Mouse (Mus musculus) fibroblast of lung, adult 2 months (primary cell): ENCODE results near the gene Ercc1.

Source experiments
- DNase-seq: peaks from one replicate; pipeline ENCODE4 v3.0.0-alpha.2; 2011; ENCODE audit warnings: low read depth

The Ercc1 gene

DNA sequence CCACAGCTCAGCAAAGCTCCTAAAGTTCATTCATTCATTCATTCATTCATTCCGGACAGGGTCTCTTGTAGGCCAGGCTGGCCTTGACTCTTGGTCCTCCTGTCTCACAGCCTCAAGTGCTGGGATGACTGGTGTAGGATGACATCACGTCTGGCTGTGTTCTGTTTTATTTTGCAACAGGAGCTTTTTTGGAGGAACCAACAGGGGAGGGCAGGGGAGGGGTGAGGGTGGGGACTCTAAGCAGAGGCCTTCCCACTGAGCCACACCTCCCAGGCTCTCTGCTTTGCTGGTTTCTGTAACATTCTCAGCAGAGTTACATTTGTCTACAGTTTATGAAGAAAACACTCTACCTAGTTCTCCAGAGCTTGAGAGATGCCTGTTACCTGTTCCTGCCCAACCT lies 6.5 kb upstream of the Ercc1 start:
- no peak for DNase-seq

DNA sequence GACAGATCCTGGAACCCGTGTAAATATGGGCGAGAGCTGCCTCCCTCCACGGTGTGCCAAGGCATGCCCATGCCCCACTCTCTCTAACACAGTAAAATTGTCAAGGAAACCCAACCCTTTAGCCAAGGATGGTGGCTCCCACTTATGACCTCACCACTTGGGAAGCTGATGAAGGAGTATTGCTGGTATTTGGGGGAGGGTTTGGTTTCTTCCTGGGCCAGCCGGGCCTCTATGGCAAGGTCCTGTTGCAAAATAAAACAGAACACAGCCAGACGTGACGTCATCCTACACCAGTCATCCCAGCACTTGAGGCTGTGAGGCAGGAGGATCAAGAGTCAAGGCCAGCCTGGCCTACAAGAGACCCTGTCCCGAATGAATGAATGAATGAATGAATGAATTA lies 6.0 kb upstream of the Ercc1 start:
- peak; percentile 63 for DNase-seq

DNA sequence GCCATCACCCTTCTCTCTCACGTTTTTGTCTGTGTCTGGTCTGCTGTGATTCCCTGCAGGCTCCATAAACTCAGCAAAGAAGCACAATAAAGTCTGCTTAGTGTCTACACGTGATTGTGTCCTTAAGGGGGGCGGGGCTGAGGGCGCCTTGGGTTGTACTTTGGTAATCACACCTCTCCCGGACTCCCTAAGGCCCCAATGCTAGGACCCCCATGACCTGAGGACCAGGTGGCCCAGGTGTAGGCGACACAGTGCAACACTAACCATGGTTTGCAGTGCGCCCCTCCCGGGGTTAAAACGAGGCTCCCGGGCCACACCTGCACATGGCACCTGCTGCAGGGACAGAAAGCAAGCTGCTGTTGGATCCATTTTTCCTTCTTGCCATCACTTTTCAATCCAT lies 3.3 kb upstream of the Ercc1 start:
- DNase-seq = no peak

DNA sequence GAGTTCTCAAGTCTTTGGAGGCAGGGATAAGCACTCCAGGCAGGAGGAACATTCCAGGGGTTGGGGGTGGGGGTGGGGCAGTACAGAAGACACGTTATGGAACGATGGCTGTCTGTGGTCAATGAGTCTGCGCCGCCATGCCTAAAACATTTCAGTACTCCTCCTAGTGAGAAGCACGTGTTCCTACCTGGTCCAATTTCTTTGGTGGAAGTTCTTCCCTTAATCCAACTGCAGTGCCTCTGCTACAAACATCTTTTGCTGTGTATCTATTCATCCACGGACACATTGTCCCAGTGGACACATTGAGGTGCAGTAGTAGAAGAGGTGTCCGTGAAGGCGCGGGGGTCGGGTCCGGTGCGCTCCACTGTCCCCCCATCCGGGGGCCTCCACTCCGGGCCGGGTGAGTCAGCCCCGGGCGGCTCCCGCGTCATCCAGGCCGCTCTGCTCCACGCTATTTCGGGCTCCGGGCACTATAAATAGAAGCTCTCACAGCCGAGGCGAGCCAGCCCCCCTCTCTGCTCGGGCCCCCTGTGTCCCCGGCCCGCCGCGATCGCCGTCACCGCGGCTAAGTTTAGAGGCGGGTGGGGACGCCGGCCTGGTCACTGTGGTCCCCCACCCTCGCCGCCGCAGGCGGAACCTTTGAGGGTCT lies 2.7 kb upstream of the Ercc1 start:
- no peak for DNase-seq

DNA sequence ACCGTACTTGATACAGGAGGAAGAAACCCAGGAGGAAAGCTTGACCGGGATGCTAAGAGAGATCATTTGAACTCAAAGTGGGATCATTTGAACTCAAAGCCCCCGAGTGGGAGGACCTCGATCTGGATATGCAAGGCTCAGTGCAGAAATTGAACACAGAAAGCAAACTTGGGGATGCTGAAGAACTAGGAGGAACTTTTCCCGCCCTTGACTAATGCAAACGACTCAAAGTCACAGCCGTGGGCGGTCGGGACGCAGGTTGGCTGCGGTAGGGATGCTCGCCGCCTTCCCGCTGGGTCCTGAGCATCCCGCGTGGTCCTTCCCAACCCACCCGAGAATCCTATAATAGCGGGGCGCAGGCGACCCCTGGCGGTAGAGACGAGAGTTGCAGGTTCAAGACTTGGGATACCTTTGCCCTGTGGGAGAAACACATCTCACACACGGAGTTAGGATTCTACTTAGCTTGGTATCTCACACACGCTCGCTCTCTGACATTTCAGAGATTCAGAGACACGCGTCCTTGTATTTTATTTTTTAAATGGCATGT lies 2.0 kb upstream of the Ercc1 start:
- no peak for DNase-seq

DNA sequence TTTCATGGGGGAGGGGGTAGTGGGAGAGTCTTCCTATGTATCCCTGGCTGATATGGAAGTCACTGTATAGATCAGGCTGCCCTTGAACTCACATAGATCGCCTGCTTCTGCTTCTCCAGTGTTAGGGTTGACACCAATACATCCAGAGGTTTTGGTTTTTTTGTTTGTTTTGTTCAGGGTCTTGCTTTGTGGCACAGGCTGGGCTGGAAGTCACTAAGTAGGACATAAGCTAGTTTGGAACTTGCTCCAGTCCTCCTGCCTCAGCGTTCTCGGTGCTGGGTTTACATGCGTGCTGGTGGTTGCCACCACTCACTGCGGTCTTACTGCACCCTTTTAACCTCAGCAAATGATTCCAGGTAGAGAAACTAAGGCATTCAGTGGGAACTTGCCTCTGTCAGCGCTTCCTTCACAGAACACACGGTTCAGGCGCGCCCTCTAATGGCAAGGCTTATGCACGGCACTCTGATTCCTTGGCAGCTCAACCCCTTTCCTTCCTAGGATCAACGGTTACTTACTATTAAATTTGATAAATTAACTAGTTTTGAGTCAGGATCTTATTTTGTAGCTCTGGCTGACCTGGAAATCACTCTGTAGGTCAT lies 1.3 kb upstream of the Ercc1 start:
- DNase-seq = no peak

DNA sequence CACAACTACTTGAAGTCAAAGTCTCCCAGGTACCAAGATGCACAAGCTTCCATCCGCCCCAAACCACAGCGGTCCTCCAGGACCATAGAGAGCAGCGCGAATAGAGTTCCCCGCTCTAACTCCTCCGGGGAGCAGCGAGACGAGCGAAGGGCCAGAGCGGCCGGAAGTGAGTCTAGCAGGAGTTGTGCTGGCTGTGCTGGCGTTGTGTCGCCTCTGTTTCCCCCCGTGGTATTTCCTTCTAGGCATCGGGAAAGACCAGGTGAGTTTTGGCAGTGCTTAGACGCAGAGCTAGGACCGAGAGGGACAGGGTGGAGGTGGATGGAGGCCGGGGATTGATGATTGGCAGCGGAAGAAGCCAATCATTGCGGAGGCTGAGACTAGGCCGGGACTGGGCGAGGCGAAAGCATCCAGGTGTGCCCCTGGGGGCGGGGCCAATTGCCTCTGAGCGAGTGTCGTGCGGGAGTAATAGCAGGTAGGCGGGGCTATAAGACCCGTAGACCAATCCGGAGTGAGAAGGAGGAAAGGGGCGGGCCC lies 427 bp downstream of the Ercc1 start:
- peak; percentile 87 for DNase-seq

DNA sequence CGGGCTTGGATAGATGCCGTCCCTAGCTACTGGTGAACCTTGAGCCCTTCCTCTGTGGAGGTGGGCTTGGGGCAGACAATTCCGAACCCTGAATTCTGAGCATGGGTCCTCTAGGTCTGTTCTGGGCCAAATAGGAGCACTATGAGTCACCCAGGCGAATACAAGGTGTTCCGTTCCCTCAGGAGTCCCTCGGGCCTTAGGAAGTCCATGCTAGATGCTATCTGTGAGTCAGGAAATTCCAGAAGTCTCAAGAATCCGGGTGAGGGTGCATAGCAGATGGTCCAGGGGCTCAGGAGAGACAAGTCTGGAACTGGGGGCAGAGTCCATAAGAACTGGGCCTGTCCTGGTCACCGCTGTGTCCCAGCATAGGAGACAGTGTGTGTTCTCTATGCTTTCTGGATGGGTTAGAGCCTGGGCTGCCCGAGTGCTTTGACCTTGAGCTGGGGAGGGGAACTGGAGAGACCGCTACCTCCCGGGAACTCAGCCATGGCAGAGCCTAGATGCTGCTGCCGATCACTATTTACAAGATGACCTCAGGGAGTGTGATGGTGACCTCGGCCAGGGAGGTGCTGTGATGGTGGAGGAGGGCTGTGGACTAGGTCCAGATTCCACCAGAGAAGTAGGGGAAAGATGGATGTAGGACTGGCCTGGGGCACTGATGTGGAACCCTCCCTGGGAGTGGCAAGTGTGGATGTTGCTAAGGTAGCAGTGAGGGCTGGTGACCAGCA lies 4.8 kb downstream of the Ercc1 start:
- no peak for DNase-seq

DNA sequence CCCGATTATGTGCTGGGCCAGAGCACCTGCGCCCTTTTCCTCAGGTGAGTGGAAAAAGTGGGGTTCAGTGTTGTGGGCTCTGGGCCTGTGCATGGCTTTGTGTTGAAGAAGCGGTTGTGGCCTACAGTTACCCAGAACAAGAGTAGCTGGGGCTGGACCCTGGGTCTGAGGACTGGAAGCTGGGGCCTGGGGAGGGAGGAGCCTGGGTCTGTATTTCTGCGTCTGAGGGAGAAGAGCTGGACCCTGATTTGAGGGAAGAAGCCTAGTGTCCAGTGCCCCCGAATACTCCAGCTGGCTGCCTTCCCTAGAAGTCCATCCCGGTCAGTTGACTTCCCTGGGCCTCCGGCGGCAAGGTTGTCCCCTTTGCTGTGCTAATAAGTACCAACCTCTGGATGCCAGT lies 5.6 kb downstream of the Ercc1 start:
- DNase-seq = no peak

DNA sequence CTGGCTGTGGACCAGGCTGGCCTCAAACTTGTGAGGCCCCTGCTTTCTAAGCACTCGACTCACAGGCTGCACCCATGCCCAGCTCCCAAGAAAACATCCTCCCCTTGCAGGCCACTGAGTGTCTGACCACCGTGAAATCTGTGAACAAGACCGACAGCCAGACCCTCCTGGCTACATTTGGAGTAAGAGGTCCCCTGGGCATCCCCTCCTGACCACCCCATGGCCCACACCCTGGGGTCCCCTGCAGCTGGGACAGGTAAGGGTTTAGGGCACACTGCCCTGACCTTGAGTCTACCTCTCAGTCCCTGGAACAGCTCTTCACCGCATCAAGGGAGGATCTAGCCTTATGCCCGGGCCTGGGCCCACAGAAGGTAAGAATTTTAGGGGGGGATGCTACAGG lies 10.4 kb downstream of the Ercc1 start:
- no peak for DNase-seq

DNA sequence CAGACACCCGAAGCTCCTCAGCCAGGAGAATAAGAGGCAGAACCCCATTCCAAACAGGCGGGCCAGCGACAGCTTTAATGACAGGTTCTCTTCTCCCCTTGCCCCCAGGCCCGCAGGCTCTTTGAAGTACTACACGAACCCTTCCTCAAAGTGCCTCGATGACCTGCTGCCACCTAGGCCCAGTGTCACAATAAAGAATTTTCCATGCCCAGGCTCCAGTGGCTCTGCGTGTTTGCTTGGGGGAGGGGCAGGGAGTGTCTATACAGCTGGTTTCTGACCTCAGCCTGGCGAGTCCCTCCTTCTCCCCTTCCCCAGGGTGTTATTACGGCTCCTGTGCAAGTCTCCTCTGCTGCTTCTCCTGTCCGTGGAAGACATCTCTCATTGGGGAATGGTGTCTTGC lies 11.7 kb downstream of the Ercc1 start:
- no peak for DNase-seq

DNA sequence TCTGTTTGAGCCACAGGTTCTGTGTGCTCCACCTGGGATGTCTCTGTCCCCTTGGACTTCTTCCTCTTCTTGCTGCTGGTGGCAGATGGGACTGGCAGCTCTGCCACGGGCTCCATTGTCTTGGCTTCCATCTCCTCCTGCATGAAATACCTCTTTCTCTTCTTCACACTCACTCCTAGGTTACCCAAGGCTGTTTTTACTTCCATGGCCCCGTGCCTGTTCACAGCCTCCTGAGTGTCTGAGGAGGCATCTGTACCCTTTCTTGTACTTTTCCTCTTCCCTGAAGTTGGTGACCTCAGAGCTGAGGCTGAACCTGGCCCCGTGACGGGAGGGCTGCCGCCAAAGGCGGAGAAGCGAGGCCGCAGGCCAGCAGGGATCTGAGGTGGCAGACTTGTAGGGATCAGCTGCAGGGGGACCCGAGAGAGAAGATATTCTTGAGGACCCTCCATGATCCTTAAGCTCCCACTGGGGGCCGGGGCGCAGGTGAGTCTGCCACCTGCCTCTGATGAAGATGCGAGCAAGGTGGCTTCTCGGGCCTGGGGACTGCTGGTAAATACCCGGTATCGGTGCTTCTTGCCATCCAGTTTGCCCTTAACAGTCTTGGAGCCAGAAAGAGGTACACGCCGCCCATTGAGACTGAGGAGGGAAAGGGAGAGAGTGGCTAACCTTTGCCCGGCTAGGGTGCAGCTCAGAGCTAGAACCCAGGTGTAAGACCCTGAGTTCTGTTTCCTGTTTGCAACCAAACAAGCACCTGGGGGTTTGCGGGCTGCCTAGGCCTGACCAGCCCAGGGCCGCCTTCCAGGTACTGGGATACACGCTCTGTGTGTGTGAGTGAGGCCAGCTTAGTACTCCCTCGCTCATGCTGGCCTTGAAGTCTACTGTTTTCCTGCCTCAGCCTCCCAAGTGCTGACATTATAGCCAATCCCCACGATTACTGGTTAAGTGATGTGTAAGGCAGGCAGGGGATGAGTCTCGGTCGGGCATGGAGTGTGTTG lies 13.1 kb downstream of the Ercc1 start:
- DNase-seq = no peak

DNA sequence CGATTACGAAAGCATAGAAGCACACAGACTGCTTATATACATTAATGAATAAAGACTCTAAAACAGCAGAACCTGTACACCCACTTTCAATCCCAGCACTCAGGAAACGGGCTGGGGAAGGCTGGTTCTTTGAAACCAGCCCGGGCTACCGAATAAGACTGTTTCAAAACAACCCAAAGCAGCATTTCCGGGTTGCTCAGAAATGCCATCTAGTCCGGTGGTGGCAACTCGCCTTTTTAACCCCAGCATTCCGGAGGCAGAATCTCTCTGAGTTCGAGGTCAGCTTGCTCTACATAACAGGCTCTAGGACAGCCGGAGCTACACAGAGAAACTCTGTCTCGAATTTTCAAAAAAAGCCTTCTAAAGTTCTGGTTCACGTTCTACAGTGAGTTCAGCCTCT lies 14.1 kb downstream of the Ercc1 start:
- DNase-seq = no peak

DNA sequence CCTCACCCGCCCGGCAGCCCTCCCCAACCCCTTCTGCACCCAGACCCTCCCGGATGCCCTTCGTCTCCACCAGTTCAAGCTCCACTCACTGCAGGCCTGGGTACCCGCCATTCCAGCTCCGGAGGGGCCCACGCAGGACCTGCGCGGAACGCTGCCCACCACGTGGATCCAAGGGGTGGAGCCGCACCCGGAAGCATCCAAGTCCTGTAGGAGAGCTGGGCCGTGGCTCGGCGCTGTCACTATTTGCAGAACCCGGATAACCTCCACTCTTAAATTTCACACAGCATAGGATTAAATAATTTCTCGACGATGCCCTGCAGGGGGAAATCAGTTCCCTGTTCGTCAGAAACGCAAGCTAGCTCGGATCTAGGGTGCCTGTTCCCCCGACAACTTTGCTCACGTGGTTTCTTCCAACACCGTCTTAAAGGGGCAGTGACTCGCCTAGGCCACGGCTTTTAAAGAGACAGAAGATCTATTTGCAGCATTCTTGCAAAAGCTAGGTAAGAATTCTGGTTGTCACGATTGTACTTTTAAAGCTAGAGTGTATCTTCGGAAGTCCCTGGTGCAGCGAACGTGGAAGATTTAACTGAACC lies 14.8 kb downstream of the Ercc1 start, which contains the start of the genes Cd3eap and Ppp1r13l:
TSS of gene Cd3eap (minus strand) at position 185 of the 593 bp plus-strand sequence.
TSS of gene Ppp1r13l (plus strand) at position 451 of the 593 bp plus-strand sequence.
- no peak for DNase-seq

DNA sequence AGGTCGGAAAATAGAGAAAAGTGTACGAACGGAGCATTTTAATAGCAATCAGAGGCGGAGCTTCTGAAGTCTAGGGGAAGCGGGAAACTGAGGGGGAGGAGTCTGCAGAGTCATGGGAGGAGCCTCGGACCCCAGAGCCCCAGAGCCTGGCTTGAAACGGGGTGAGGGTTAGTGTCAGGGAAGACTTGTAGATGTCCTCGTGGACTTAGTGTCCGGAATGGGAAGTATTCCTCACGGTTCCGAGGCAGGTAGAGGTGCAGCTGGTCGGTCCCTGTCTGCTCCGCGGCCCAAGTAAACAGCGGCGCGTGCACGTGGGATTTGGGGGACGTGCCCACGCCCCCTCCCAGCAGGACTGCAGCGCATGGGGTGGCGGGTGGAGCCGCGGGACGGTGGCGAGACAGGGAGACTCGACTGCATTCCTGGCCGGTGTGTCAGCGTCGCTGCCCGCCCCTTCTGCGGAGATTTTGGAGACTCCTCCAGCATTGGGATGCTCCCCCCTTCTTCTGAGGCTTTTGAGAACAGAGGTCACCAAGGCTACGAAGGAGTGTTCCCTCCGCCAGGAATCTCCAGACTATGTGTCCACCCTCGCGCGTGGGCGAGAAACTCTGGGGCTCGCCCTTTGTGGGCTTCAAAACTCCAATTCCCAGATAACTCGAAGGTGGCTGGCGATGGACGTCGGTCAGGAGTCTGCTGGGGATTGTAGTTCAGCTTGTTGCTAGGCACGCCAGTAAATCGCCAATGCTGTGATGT lies 15.5 kb downstream of the Ercc1 start:
- DNase-seq = peak; percentile 79

DNA sequence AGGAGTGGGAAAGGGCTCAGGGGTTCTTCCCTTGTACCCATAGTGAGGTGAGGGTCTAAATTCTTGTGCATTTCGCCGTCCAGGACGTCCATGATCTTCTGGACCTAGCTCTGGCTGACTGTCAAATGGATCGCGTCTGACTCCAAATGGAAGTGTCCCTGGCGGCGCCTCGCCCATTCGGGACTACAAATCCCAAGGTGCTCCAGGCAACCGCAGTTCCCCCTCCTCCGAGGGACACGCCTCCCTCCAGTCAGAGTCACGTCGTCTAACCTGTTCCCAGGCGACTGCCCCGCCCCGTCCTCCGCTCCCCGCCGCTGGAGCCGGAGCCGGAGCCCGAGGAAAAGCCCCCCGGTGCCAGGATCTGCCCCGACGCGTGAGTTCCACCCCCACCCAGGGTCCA lies 16.4 kb downstream of the Ercc1 start:
- DNase-seq = peak; percentile 86

DNA sequence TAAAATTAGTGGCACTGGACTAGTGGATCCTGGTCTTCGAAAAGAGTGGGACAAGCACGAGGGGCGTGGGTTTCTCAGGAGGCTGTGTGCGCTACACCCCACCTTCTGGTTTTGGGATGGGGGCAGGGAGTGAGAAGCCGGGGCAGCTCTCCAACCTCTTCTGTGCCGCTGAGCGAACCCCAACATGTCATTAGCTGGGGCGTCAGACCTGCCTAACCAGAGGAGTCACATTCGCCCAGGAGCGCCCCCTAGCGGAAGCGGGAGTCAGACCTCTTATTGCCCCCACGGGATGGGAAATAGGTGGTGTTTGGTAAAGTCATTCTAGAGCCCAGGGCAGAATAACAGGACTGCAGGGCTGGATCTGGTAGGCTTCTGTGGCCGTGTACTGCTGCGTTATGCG lies 17.1 kb downstream of the Ercc1 start:
- DNase-seq = no peak

DNA sequence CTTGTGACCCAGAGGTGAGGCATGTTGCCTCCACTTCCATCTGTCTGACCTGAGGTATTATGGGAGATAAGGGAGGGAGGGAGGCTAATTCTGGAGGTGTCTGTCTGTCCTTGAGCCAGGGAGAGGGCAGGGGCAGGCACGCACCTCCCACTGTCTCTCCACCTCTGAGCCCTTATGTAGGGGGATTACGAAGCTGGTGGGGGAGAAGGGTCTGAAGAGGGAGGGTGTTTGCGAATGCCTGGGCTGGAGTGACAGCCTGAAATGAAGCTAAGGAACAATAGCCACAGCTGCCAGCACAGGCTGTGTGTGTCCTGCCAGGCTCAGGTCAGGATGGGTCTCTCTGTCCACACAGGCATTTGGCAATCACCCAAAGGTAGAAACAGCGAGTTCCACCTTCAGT lies 17.7 kb downstream of the Ercc1 start:
- DNase-seq = no peak

DNA sequence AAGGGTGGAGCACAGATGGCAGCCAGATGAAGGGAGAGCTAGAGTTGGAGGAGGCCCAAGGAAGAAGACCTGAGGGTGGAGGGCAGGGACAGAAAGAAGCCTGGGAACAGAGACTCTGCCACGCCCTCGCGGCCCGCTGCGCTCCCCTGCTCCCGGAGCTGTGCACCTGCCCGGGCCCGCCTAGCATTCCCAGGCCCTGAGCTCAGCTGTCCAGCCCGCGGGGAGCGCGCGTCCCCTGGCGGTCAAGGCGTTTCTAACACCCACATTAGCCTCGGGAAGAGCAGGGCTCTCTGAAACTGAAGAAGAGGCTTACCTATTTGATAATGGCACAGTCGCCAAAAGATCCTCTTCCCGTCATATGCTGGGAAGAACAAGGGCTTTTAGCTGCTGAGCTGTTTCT lies 19.3 kb downstream of the Ercc1 start:
- no peak for DNase-seq

DNA sequence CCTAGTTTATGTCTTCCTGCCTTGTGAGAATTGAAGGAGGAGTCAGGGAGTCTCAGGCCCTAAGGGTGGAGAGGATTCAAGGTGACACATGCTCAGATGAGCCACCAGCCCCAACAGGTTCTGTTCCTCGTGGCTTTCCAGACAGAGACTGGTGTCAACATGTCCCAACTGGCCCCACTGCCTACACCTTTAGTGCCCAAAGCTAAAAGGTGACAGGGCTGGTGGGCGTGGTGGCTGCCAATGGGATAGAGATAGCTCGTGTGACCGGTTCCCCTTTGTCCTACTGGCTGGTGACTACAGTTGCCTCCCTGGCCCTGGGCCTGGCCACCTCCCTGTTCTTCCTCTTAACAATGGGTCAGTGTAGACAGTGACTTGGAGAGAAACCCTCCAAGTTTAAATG lies 20.8 kb downstream of the Ercc1 start:
- DNase-seq = no peak

DNA sequence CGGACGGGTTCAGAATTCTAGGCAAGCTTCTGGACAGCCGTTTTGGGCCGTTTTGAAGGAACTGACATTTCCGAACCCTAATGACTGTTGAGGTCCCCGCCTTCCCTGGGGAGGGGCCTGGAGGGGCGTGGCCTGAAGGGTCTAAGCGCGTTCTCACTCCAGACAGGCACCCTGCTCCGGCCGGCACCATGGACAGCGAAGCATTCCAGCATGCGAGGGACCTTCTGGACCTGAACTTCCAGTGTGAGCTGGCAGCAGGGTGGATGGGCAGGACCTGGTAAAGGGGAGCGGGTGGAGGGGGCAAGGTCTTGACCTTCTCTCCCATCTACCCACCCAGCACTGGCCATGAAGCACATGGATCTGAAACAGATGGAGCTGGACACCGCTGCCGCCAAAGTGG lies 23.8 kb downstream of the Ercc1 start:
- no peak for DNase-seq
